Mouse (Mus musculus) ZHBTc4 (cell line): Measurements from ENCODE around the gene Mlh1.
A peak's percentile ranks its signal among the peaks of the same experiment; 100 is the strongest.

Experiments
- DNase-seq: peaks from one replicate; pipeline ENCODE4 v3.0.0-alpha.2; 2011; ENCODE audit warnings: low read depth, low spot score

Mlh1 gene

DNA sequence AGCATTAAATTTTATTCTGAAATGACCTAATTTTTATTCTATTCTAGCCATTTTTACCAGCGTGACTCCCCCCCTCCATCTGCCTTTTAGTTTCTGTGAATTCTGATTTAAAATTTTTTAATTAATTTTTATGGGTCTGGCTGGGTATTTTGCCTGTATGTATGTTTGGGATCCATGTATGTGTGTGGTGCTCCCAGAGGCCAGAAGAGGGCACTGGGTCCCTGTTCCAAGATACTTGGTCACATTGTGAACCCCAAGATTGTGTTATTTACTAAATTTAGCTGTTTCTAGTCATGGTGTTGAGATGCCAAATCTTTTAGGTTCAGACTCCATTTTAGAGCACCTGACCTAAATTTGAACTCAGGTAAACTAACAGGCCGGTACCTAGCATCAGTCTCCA, 14.9 kb upstream of the Mlh1 start:
- no peak for DNase-seq

DNA sequence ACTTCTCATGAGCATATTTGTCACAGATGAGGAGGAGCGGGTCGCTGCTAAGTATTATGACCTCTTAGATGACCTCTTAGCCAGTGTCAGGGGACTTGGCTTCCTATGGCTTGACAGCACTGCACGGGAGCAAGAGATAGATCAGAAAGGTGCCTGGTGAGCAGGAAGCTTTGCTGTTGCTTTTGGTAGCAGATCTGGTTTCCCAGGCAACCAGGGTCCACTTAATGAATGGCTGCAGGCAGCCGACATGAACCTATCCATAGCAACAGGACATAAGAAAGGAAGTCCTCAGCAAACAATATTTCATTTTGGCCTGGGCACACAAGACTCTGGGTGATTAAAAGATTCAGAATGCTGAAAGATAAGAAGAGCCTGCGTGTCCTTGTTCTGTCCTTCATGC, 14.1 kb upstream of the Mlh1 start:
- peak; percentile 15 for DNase-seq

DNA sequence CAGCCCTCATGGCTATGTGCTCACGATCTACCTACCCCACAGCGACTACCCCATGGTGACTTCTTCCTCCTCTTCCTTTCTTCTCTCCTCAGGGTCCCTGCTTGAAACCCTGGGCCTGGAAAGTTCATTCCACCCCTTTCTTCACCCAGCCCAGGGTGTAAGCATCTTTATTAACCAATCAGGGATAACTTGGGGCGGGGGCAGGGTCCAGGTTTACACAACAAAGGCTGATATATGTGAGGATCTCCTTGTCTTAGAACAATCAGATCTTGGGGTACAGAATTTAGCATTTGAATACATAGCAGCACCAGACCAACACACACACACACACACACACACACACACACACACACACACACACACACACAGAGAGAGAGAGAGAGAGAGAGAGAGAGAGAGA, 13.5 kb upstream of the Mlh1 start:
- DNase-seq, result peak; percentile 29

DNA sequence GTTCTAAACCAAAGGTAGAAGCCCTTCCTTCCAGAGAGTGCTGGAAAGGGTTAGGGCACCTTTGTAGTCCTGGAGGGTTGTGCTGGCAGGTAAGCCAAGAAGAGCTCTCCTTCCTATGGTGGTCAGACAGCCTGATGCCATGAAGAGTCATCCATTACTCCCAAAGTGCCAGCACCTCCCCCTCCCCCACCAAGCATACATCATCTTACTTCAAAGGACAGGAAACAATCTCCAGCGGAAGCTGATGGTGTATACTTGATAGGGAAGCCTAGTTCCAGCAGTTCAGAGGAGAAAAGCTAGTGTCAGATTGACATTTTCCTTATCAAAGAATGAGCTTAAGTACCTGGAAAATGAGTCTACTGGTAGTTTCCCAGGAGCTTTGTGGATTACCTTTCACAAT, 3.6 kb upstream of the Mlh1 start:
- no peak for DNase-seq

DNA sequence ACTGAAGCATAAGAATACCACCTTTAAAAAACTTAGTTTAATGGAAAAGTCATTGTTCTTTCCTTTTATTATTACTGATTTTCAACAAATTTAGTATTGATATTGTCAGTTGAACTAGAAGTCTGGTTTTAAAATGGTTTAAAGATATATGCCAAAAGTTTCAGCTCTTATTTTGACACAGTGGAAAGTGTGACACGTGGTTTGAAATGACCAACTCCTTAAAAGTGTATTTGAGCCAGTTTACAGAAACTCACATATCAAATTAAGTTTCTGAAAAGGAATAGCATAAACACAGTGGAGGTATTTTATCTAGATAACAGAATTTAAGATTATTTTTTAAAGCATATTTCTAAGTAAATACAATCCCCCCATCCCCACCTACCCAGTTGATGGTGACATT, 2.4 kb upstream of the Mlh1 start:
- no peak for DNase-seq

DNA sequence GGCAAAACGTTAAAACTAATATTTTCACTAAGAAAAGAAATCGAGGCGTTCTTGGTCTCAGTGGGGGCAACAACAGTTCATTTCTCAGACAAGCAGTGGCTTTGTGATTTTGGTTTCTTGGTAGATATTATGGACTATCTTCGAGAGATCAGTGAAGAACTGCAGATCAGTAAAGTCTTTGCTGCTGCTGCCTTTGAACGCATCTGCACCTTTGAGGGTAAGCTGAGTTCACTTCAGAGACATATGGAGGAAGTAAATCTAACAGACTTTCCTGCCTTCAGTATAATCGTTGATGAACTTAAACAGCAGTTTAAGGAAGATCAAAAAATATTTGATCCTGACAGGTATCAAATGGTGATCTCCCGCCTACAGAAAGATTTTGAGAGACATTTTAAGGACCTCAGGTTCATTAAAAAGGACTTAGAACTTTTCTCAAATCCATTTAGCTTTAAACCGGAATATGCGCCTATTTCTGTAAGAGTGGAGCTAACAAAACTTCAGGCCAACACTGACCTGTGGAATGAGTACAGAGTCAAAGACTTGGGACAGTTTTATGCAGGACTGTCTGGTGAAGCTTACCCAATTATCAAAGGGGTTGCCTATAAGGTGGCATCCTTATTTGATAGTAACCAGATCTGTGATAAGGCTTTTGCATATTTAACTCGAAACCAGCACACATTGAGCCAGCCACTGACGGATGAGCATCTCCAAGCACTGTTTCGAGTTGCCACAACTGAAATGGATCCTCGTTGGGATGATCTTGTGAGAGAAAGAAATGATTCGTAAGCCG, 1.6 kb upstream of the Mlh1 start:
- DNase-seq, result no peak

DNA sequence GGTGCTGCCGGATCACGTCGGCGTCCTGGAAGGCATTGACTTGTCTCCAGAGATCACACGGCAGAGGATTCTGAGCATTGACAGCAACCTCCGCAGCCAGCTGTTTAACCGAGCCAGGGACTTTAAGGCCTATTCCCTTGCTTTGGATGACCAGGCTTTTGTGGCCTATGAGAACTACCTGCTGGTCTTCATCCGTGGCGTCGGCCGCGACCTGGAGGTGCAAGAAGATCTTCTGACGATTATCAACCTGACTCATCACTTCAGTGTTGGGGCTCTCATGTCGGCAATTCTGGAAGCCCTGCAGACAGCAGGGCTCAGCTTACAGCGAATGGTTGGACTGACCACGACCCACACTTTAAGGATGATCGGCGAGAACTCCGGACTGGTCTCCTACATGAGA, 765 bp upstream of the Mlh1 start:
- DNase-seq, result no peak

DNA sequence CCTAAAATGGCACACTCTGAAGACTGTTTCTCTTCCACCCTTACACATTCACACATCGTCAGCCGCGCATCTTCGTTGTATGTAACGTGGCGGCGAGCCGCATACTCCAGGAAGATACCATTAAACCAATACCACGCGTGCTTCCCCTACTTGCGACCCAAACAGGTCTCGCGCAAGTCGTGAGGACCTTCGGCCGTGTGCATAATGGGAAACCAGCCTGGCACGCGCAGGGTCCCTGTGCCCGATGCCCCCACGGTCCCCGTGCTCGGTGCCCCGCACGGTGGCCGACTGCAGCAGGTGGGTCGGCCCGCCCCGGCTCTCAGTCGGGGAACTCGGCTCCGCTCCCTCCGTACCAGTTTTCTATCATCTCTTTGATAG, 546 bp downstream of the Mlh1 start:
- peak; percentile 75 for DNase-seq

DNA sequence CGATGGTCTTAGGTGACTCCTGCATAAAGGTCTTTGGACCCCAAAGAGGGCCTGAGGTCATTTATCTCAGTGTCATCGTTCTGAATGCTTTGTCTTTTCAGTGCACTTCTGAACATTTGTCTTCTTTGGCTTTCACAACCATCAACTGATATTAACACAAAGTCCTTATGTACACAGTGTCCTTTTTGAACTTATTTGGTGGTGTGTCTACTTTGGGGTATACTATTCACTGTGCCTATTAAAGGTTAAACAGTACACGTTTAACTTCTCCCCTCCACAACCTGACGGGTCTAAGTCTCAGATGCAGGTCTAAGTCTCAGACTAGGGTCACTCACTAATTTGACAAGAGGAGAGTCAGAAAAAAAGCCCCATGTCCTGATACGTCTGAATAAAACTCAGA, 985 bp downstream of the Mlh1 start:
- DNase-seq, result no peak

DNA sequence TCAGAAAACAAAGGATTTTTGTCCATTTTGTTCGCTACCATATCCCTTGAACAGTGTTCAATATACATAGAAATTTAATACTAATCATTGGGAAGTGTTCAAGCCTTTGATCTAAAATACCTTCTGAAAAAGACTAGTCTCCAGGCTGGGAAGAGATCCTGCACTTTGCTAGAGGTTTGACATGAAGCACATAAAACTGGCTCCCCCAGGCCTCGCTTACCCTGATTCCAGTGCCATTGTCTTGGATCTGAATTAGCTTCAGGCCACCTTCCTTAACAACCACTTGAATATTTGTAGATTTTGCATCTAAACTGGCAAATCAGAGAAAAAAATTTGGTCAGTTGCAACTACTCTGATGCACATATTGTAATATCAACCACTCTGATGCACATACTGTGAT, 3.6 kb downstream of the Mlh1 start:
- no peak for DNase-seq

DNA sequence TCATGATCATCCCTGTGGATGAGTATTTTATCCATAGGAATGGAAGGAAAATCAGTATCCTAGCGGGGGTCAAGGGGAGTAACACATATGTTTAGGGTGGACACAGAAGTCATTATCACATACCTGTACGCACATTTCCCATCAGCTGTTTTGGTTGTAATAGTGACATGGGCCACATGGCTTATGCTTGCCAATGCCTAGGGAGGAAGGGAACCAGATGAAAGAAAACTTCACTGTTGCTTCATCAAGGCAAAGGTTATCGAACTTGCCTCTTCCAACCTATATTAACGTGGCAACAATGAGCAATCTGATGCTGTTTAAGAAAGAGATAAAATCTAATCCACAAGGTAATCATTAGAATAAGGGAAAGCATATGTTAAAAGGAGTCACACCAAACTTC, 10.2 kb downstream of the Mlh1 start:
- DNase-seq, result no peak

DNA sequence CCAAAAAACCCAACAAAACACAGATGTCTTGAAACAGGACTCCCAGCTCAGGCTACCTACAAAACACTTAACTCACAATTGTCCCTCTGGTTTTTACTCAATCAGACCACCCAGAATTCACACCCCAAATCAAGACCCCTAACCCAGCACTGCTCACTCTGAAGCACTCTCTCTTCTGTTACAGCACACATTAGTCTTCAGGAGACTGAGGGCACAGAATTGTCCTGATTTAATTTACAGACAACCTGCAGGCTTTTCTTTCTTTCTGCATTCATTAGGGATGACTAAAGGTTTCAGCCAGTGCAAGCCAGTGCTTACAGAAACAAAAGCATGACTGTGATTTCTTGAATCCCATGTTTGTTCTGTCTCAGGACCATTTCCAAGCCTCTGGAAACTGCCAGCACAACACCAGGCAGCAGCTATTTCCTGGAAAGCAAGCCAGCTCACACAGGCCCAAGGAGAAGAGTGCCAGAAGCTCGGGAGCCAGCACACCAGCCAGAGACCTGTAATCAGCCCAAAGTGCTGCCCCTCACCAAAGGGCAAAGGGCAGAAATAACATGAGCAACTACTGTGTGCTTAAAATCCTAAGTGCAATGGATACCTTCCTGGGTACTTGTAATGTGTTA, 11.1 kb downstream of the Mlh1 start:
- no peak for DNase-seq

DNA sequence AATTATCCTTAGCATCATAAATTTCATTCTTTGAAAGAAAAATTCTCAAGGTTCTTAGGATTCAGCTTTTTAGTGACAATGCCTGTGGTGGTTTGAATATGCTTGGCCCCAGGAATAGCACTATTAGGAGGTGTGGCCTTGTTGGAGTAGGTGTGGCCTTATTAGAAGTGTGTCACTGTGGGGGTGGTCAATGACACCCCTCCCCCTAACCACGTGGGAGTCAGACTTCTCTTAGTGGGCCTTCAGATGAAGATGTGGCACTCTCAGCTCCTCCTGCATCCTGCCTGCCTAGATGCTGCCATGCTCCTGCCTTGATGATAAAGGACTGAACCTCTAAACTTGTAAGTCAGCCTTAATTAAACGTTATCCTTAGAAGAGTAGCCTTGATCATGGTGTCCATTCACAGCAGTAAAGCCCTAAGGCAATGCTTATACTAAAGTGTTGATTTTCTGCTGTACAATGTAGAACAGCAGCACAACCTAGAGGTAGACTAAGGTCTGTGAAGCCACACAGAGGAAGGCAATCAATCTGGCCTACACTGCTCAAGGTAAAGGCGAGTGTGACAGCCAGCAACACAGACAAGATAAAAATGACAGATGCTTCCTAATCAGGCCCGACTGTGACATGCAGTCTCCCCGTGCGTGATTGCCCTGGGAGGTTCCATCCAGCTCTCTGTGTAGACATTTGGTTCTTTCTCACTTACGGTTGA, 19.3 kb downstream of the Mlh1 start:
- DNase-seq, result peak; percentile 76

DNA sequence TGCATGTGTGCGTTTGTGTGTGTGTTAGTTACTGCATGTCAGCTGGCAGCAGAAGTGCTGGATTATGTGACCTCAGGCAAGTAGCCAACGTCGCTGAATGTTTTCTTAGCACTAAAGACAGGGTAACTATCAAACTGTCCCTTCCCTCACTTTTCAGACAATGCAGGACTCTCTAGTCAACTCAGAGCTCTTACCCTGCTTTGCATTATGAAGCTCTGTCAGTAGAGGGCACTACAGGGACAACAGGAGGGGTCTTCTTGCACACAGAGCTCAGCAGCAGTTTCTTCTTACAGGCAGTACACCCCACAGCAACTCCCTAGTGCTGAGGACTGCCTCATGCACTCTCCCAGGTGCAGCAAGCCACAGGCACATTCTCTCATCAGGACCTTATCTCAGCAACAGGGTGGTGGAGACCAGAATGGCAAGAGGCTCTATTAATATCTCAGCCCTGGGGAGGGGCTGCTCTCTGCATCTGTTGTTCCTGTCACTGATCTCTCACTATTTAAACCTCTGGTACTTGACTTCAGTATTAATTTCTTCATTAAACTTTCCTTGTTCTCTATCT, 23.8 kb downstream of the Mlh1 start:
- peak; percentile 70 for DNase-seq

DNA sequence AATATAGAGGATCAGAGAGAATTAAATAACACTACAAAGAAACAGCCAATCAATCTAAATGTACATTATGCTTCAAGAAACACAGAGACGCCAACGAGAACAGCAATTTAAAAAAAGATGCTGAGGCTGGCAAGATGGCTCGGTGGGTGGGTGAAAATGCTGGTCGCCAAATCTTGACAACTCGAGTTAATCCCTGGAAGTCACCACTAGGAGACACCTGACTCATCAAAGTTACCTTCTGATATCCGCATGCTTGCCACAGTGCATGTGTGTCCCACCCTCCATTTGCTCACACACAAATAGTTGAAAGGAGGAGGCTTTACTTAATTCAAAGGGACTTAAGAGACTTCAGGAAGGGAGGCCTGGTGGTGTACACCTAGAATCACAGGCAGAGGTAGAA, 26.0 kb downstream of the Mlh1 start:
- peak; percentile 79 for DNase-seq

DNA sequence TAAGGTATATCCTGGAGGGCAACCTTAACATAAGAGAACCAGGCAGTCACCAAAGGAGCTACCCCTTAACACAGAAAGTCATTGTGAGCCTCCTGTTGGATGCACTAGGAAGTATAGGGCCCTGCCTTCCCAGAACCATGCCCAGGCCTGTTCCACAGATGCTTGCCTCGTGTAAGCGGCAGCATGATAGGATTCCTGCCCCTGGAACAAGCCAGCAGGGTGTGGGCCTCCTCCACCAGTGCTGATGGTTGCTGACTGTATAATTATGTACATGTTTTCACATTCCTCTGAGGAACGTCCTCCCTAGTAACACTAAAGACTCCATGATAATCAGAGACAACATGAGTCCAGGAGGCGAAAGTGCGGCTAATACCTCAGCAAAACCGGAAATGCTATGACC, 28.2 kb downstream of the Mlh1 start:
- DNase-seq, result peak; percentile 80

DNA sequence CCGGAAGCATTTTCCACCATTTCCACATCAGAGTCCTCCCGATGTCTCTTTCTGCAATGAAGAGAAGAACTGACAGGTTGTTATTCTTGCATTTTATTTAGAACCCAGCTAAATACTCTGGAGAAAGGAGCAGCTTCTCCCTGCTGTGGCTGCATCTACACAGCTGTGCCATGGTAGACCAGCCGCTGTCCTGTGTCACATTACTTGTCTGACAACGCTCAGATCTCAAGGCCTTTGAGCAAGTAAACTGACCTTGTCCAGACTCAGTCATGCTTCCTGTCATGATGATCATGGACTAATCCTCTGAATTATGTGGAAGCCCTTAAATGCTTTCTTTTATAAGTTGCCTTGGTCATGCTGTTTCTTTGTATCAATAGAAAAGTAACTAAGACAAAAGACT, 31.8 kb downstream of the Mlh1 start:
- DNase-seq, result no peak

DNA sequence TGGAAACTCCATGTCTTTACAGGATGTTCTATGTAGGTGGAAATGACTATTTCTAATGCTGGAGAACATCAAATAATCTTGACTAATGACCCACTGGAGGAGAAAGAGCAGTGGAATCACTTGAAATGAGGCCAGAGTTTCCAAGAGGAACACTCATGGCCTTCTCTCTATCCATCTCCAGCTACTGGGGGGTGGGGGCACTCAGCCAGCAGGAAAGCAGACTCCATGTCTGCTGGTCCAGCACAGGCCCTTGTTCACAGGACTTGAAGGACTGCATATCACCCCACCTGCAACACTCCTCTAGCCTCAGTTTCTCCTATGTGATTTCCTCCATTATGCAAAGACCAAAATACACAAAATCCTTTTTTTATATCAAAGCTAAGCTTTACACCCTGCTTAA, 33.9 kb downstream of the Mlh1 start:
- no peak for DNase-seq

DNA sequence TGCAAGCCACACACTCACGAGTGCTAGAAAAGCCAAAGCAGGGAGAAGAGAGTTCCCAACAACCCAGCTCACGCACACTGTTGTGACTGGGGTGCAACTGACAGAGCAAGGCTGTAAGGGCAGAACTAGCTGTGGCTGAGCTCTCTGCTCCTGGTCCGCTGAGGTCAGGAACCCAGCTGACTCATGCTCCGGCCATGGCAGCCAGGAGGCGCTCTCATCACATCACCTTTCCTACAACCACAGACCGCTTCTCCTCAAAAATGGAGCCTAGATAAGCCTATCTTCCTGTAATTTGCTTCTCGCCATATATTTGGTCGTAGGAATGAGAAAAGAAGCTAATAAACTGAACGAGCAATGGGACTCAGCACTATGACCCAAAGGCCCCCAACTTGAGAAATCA, 36.9 kb downstream of the Mlh1 start:
- DNase-seq, result peak; percentile 64

DNA sequence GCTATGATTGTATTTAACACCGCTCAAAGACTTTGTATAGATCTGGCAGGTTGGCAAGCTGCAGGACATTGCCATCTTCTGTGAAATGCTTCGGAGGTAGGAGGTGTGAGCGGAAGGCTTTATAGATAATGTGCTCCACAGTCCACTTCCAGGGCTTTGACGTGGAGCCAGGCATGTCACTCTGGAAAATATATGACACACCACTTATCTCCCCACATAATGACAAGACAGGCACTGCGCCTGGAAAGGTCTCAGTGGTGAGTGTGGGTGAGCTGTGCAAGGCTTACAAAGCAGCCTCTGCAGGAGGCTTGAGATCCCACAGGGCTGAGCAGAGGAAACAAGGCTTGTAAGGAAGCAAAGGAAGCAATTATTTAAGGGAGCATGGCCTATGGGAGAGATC, 43.1 kb downstream of the Mlh1 start:
- no peak for DNase-seq

DNA sequence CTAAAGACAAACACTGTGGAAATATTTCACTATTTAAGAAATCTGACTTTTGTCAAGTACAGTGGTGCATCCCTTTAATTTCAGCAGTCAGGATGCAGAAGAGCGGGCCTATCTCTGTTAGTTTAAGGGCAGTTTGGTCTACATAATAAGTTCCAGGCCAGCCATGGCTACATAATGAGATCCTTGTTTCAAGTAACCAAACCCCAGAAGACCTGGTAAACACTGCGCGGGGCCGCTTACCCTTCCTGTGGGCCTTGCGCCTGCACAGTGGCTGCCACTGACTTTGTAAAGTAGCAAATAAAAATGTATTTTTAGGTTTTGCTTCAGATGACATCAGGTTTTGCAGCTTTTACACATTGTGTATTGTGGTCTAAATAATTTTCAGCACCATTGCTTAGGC, 48.2 kb downstream of the Mlh1 start:
- no peak for DNase-seq

DNA sequence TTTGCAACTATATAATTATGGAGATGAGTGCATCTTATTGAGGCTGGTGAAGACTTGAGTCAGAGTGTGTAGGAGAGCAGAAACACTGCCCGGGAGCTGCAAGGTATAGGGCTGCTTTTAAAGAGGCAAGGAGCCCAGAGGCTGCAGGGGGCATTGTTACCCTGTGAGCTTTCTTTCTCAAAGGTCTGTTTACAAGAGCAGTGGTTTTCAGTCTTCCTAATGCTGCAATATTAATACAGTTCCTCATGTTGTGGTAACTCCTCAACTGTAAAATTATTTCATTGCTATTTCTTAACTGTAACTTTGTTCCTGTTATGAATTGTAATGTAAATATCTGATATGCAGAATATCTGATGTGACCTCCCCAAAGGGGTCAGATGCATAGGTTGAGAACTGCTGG, 50.0 kb downstream of the Mlh1 start:
- DNase-seq, result no peak
